Mouse (Mus musculus) inflammation-experienced regulatory T-cells, adult 6 months (primary cell): ENCODE results near the gene Aox2. TPM values are rescaled to one million over a fixed set of nuclear protein-coding genes. Genes with fewer than 3 reads are reported as not detected.

Source experiments
- ATAC-seq: one replicate; pipeline ENCODE4 v1.8.0; 2017
- polyA plus RNA-seq, 3 experiments: library from polyadenylated mRNA; unstranded; fragments of 100-300 nt; shearing (Covaris generic); gene quantifications; one replicate each; pipeline ENCODE4 v1.2.1; 2017

The Aox2 gene
- polyA plus RNA-seq, 3 experiments from 2014 or later = not detected

GRCm38 (mm10) chr1:58289863-58290469 lies 11.8 kb downstream of the Aox2 start:
- no peak for ATAC-seq

DNA sequence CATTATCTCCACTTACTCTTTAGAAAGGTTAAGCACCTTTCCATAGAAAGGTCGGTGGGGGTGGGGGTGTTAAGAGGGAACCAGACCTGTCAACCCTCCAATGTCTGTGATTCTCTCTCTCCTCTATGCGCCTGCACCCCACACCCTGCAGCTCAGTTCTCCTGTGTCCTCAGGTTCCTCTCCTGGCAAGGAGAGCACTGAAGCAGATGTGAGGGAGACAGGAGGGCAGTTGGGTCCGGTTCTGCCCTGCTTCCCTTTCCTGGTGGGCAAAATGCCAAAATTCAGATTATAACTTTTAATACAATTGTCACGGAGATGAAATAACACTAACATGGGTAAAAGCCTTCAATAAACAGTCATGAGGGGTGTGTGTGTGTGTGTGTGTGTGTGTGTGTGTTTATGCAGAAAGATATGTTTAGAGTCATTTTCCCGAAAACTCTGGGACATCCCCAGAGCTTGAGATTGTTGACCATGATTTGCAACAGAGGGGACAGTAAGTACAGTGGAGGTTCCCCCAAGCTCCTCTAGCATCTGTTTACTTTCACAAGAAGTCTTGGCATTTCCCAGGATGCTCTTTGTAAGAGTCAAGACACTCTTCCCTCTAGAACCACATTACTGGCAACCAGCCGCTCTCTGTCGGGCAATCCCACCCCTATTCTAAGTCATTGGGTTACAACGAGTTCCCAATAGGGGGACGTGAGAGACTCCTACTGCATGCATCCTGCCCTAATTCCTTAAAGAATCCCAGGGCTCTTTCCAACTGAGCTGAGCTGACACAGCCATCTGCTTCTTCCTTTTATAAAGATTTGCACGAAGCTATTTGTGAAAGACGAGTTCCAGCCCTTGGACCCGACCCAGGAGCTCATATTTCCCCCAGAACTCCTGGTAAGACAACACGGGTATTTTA lies 13.5 kb downstream of the Aox2 start:
- ATAC-seq = no peak

DNA sequence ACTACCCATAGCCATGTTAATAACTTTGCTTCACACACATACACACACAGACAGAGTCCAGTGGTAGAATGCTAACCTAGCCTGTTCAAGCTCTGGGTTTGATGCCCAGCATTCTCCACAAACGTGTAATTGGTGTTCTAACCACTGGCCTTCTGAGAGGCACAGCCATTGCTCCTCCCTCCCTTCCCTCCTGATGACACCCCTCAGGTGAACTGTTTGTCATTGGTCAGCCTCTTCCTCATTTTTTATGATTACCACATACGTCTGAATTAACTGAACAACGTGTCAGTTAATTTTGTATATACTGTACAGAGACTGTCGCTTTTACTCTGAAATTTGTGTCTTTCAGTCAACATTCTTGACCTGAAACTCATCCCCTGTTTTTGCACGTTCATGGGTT lies 16.6 kb downstream of the Aox2 start:
- no peak for ATAC-seq

GRCm38 (mm10) chr1:58296278-58296677 lies 18.2 kb downstream of the Aox2 start:
- peak; percentile 66 for ATAC-seq

DNA sequence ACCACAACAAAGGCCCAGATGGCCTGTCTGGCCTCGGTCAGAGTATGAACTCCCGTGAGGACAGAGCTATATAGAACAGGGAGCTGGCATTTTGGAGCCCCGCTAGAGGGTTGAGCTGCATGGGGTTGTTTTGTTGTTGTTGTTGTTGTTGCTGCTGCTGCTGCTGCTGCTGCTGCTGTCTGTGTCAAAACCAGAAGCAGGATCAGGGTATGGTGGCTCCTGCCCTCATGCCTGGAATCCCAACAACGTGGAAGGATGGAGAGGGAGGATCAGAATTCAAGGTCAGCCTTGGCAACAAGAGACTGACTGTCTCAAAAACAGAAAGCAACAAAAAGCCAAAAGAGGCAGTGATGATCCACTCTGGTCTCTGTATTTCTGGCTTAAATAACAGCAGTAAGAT lies 18.7 kb downstream of the Aox2 start:
- no peak for ATAC-seq

DNA sequence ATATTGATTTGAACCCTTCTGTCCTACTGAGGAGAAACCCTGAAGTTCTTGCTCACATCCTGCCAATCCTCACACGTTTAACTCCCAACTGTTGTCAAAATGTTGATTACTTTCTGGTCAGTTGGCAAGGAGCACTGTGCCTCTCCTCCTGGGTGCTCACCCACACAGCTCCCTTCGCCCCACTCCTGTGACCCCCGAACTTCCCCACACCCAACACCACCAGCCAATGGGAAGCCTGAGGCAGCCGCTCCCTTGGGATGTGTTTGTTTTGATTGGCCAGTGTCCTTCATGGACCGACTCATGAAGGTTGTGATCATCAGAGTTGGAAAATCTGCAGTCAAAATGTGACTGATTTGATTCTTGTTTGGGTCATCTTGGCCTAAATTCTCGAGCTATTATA lies 20.2 kb downstream of the Aox2 start:
- no peak for ATAC-seq

- peak; percentile 62 for ATAC-seq
These were observed 22.9 kb downstream of the Aox2 start for GRCm38 (mm10) chr1:58301073-58301472.

DNA sequence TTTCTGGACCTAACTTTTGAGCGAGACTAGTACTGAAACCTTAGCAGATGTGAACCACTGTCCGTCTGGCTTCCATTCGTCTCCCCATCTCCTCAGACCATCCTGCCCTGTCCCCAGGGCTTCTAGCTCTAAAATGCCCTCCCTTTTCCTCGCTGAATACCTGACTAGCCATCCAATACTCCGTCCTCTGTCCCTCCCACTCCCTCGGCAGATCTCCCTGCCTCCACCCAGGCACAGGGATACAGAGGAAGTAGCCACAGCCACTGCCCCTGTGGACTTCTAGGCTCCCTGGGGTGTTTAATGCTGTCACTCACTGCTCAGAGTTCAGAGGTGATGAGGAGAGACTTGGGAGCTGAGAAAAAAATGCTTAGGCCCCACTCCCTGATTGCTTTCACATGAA lies 23.9 kb downstream of the Aox2 start:
- no peak for ATAC-seq

- ATAC-seq = no peak
These were observed 24.9 kb downstream of the Aox2 start for GRCm38 (mm10) chr1:58303009-58303408.

DNA sequence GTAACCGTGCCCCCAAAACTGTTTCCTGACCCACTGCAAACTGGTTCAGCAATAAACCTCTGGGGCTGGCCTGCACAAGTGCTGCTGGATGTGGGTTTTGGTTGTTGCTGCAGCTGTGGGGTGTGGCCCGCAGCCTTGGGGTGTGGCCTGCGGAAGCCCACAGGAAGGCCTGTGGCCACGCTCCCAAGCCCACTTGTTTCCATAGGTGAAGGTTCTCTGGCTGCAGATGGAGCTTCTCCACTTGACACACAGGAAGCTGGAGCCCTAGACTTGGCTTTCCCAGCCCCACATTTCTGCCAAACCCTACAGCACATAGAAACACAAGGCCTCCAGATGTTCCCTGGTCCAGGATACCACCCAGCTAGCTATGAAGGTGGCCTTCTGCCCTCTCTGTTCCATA lies 25.6 kb downstream of the Aox2 start:
- ATAC-seq = peak; percentile 69

DNA sequence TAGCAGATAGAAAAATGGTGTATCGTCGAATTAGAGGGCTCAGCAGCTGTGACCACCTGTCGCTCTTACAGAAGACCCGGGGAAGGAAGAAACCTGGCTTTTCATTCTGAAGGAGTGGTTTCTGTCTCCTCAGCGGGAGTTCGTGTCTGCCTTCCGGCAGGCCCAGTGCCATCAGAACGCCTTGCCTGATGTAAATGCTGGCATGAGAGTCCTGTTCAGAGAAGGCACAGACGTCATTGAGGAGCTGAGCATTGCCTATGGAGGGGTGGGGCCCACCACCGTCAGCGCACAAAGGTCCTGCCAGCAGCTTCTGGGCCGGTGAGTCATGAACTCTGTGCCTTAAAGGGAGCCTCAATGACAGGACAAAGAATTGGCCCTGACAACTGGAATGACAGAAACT lies 26.2 kb downstream of the Aox2 start:
- ATAC-seq = no peak

GRCm38 (mm10) chr1:58307181-58307580 lies 29.1 kb downstream of the Aox2 start:
- ATAC-seq = no peak

DNA sequence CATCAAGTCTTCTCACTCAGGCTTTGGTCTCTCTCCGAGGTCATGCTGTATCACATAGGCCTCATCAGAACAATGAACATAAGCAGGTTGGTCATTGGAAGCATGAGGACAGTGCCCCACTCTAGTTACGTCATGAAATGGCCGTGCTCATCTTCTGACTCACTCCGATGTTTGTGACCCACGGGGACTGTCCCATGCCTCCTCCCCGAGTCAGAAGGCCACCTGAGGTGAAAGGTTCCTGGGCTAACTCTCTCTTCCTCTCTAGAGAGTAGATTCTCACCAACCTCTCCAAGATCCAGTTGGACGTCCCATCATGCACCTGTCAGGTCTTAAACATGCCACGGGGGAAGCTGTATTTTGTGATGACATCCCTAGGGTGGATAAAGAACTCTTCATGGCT lies 30.5 kb downstream of the Aox2 start:
- no peak for ATAC-seq

DNA sequence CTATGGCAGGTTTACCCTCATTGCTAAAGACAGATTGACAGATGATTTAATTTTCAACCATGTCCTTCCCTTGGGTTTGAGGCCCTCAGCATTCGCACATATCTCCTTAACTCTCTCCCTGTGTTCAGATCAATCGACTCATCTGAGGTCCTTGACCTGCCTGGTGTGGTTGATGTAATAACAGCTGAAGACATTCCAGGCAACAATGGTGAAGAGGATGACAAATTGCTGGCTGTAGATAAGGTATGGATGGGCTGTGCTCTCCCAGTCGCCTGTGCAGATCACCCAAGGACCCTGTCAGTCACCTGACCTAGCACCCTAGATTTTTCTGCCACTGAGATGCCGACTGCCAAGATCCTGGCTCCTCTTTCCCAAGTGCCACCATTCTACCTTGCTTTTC lies 31.7 kb downstream of the Aox2 start:
- ATAC-seq = no peak

- ATAC-seq = peak; percentile 68
These were observed 33.2 kb downstream of the Aox2 start for GRCm38 (mm10) chr1:58311221-58311864.

GRCm38 (mm10) chr1:58313173-58313572 lies 35.0 kb downstream of the Aox2 start:
- no peak for ATAC-seq

GRCm38 (mm10) chr1:58315532-58315931 lies 37.4 kb downstream of the Aox2 start:
- ATAC-seq = peak; percentile 77

- ATAC-seq = no peak
These were observed 55.1 kb downstream of the Aox2 start for GRCm38 (mm10) chr1:58333222-58333621.

DNA sequence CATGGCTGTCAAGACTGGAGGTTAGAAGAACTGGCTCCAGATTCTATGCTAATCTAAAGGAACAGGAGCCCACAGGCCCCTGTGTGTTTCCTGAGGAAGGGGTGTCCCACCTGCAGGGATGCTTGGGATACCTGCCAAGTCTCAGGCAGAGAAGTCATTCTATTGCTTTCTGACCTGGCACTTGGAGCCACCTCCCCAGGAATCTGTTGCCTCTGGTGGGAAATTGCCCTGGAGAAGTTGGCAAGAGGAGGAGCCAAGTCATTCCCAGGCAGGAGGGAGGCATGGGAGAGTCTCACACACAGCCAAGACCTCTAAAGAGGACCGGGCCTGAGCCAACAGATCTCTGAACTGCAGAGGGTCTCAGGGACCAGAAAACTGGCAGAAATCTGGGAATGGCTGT lies 61.8 kb downstream of the Aox2 start:
- no peak for ATAC-seq

DNA sequence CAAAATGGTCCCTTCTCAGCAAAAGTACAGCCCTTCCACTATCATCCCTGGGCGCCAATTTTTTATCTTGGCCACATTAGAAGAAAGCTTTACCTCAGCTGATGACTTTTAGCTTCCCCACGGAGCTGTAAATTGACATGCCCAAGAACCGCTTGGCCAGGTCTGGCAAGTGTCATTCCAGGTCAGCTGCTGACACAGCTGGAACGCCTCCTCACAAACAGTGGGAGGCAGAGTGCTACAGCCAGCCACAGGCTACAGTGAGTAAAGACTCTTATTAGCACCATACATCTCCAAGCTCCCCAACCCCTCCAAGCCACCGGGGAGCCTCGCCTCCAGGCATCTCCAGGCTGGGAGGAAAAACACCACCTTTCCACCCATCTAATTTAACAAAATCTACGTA lies 63.5 kb downstream of the Aox2 start:
- no peak for ATAC-seq

DNA sequence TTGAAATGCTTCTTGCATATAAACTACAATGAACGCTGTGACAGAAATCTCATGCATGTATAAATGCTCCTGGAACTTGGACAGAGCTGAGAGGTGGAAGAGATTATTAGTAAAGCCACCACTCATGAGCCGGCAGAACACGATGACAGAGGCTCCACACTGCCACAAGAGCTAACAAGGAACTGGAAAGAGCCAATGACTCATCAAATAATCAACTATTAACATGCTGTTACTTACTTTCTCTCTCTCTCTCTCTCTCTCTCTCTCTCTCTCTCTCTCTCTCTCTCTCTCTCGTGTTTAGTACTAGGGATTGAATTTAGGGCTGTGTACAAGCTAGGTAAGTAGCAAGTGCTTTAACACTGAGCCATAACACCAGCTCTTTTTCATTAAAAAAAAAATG lies 65.7 kb downstream of the Aox2 start:
- no peak for ATAC-seq

- no peak for ATAC-seq
These were observed 66.4 kb downstream of the Aox2 start for GRCm38 (mm10) chr1:58344570-58344969.

- ATAC-seq = no peak
These were observed 68.0 kb downstream of the Aox2 start for GRCm38 (mm10) chr1:58346159-58346558.

- no peak for ATAC-seq
These were observed 70.6 kb downstream of the Aox2 start for GRCm38 (mm10) chr1:58348712-58349111.
